Mouse (Mus musculus): ENCODE measurements at regions not wholly inside any gene's neighbourhood (a gene's known extent, or its start where the extent isn't known, plus 50 kb on each side); places are given as distances from the start of the nearest gene placed in this dataset.

- Histone ChIP-seq H3K4me3 (ENCODE audit: low read depth, low read length) (no peak overlapping the region), H3K9ac (ENCODE audit: low read depth, low read length) (no peak overlapping the region), H3K4me1 (ENCODE audit: control insufficient read depth, low read depth, low read length) (no peaks in the 10 kb centered on the region), H3K36me3 (ENCODE audit: control insufficient read depth, insufficient read depth) (no peaks in the 10 kb centered on the region), H3K27me3 (ENCODE audit: control insufficient read depth, insufficient read depth, low read depth, low read length) (no peaks in the 10 kb centered on the region), H3K9me3 (replicated peaks; ENCODE audit: control insufficient read depth, low read length) (no peaks in the 10 kb centered on the region), H3K4me2 (ENCODE audit: low read depth, low read length) (no peak overlapping the region), H3K27ac (ENCODE audit: low read length) (no peak overlapping the region)
- 56% methylated on average over 1 of the region's 1 CpGs for WGBS (ENCODE audit: insufficient replicate concordance)
- no peak for ATAC-seq (ENCODE audit: low read depth)
Measured at GRCm38 (mm10) chr16:46956990-46957389, 458.7 kb upstream of the Nectin3 start.

DNA sequence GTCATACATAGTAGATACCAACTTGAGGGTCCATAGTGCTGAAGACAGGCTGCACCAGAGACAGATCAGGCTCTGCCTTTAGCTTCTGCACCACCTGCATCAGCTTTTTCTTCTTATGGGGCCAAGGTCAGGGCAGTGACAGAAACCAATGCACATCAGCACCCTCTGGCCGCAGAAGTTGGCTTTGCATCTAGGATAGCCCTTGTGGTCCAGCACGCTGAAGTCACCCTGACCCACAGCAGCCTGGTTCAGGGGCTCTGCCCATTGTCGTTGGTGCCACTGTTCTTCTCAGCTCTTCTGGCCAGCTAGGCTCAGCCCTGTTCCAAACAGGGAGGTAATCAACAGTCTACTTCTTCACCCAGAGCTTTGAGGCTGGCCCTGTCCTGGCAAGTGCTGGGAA is 427.7 kb upstream of the Nectin3 start:
- H3K9ac ChIP-seq (ENCODE audit: low read depth, low read length) = no peak overlapping the region
- 45% methylated on average over 3 of the region's 3 CpGs for WGBS (ENCODE audit: insufficient replicate concordance)
- no peaks in the 10 kb centered on the region for H3K36me3 ChIP-seq (ENCODE audit: control insufficient read depth, insufficient read depth)
- no peak for ATAC-seq (ENCODE audit: low read depth)
- no peaks in the 10 kb centered on the region for H3K4me1 ChIP-seq (ENCODE audit: control insufficient read depth, low read depth, low read length)
- H3K27me3 ChIP-seq (ENCODE audit: control insufficient read depth, insufficient read depth, low read depth, low read length) = no peaks in the 10 kb centered on the region
- H3K27ac ChIP-seq (ENCODE audit: low read length) = no peak overlapping the region
- H3K4me3 ChIP-seq (ENCODE audit: low read depth, low read length) = no peak overlapping the region
- H3K9me3 ChIP-seq (replicated peaks; ENCODE audit: control insufficient read depth, low read length) = no peaks in the 10 kb centered on the region
- H3K4me2 ChIP-seq (ENCODE audit: low read depth, low read length) = no peak overlapping the region

GRCm38 (mm10) chr16:46894576-46895203 is 396.4 kb upstream of the Nectin3 start:
- Histone ChIP-seq H3K9me3 (replicated peaks; ENCODE audit: control insufficient read depth, low read length) (no peaks in the 10 kb centered on the region), H3K9ac (ENCODE audit: low read depth, low read length) (no peak overlapping the region), H3K4me2 (ENCODE audit: low read depth, low read length) (no peak overlapping the region), H3K27me3 (ENCODE audit: control insufficient read depth, insufficient read depth, low read depth, low read length) (no peaks in the 10 kb centered on the region), H3K36me3 (ENCODE audit: control insufficient read depth, insufficient read depth) (no peaks in the 10 kb centered on the region), H3K4me1 (ENCODE audit: control insufficient read depth, low read depth, low read length) (no peaks in the 10 kb centered on the region), H3K27ac (ENCODE audit: low read length) (no peak overlapping the region), H3K4me3 (ENCODE audit: low read depth, low read length) (no peak overlapping the region)
- ATAC-seq (ENCODE audit: low read depth) = no peak
- WGBS (ENCODE audit: insufficient replicate concordance) = 58% methylated on average over 2 of the region's 2 CpGs

GRCm38 (mm10) chr16:46878739-46879138 is 380.4 kb upstream of the Nectin3 start:
- H3K27ac ChIP-seq (ENCODE audit: low read length) = no peak overlapping the region
- no peak for ATAC-seq (ENCODE audit: low read depth)
- no peaks in the 10 kb centered on the region for H3K27me3 ChIP-seq (ENCODE audit: control insufficient read depth, insufficient read depth, low read depth, low read length)
- H3K4me2 ChIP-seq (ENCODE audit: low read depth, low read length) = no peak overlapping the region
- 76% methylated on average over 2 of the region's 2 CpGs for WGBS (ENCODE audit: insufficient replicate concordance)
- no peaks in the 10 kb centered on the region for H3K9me3 ChIP-seq (replicated peaks; ENCODE audit: control insufficient read depth, low read length)
- no peak overlapping the region for H3K9ac ChIP-seq (ENCODE audit: low read depth, low read length)
- no peak overlapping the region for H3K4me3 ChIP-seq (ENCODE audit: low read depth, low read length)
- no peaks in the 10 kb centered on the region for H3K4me1 ChIP-seq (ENCODE audit: control insufficient read depth, low read depth, low read length)
- no peaks in the 10 kb centered on the region for H3K36me3 ChIP-seq (ENCODE audit: control insufficient read depth, insufficient read depth)

- WGBS (ENCODE audit: insufficient replicate concordance) = 68% methylated on average over 2 of the region's 2 CpGs
- no peak for ATAC-seq (ENCODE audit: low read depth)
- H3K27ac ChIP-seq (ENCODE audit: low read length) = no peak overlapping the region
Measured at GRCm38 (mm10) chr16:46863959-46864358, 365.6 kb upstream of the Nectin3 start.

GRCm38 (mm10) chr16:46849534-46849933 is 351.2 kb upstream of the Nectin3 start:
- Histone ChIP-seq H3K4me3 (ENCODE audit: low read depth, low read length) (no peak overlapping the region), H3K27ac (ENCODE audit: low read length) (no peak overlapping the region), H3K27me3 (ENCODE audit: control insufficient read depth, insufficient read depth, low read depth, low read length) (no peaks in the 10 kb centered on the region), H3K9me3 (replicated peaks; ENCODE audit: control insufficient read depth, low read length) (no peaks in the 10 kb centered on the region), H3K4me2 (ENCODE audit: low read depth, low read length) (no peak overlapping the region), H3K36me3 (ENCODE audit: control insufficient read depth, insufficient read depth) (no peaks in the 10 kb centered on the region), H3K9ac (ENCODE audit: low read depth, low read length) (no peak overlapping the region), H3K4me1 (ENCODE audit: control insufficient read depth, low read depth, low read length) (no peaks in the 10 kb centered on the region)
- ATAC-seq (ENCODE audit: low read depth) = peak; percentile 67
- WGBS (ENCODE audit: insufficient replicate concordance) = 49% methylated on average over 4 of the region's 4 CpGs

More at GRCm38 (mm10) chr16:46863959-46864358, 365.6 kb upstream of the Nectin3 start:
- no peak overlapping the region for H3K4me3 ChIP-seq (ENCODE audit: low read depth, low read length)
- no peak overlapping the region for H3K4me2 ChIP-seq (ENCODE audit: low read depth, low read length)
- H3K9me3 ChIP-seq (replicated peaks; ENCODE audit: control insufficient read depth, low read length) = no peaks in the 10 kb centered on the region
- no peaks in the 10 kb centered on the region for H3K36me3 ChIP-seq (ENCODE audit: control insufficient read depth, insufficient read depth)
- no peaks in the 10 kb centered on the region for H3K27me3 ChIP-seq (ENCODE audit: control insufficient read depth, insufficient read depth, low read depth, low read length)
- no peak overlapping the region for H3K9ac ChIP-seq (ENCODE audit: low read depth, low read length)
- H3K4me1 ChIP-seq (ENCODE audit: control insufficient read depth, low read depth, low read length) = no peaks in the 10 kb centered on the region

DNA sequence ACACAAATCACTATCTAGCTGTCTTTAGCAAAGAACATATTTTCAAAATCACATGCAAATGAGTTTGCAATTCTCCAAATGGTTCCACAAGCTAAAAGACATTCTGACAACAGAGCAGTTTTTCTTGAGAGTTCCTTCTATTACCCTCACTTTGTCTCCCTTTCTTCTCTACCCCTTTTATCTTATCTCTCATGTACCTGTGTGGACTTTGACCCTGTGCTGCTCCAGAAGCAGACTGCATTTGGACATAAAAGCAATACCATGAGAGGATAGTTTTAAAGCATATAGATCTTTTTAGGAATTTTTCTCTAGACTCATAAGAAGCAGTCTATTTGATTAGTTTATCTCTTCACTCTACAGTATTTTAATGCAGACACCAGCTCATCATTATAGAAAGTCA is 350.4 kb upstream of the Nectin3 start:
- Histone ChIP-seq H3K27me3 (ENCODE audit: control insufficient read depth, insufficient read depth, low read depth, low read length) (no peaks in the 10 kb centered on the region), H3K4me1 (ENCODE audit: control insufficient read depth, low read depth, low read length) (no peaks in the 10 kb centered on the region), H3K4me2 (ENCODE audit: low read depth, low read length) (no peak overlapping the region), H3K9me3 (replicated peaks; ENCODE audit: control insufficient read depth, low read length) (no peaks in the 10 kb centered on the region), H3K36me3 (ENCODE audit: control insufficient read depth, insufficient read depth) (no peaks in the 10 kb centered on the region), H3K9ac (ENCODE audit: low read depth, low read length) (no peak overlapping the region), H3K4me3 (ENCODE audit: low read depth, low read length) (no peak overlapping the region), H3K27ac (ENCODE audit: low read length) (no peak overlapping the region)
- ATAC-seq (ENCODE audit: low read depth) = no peak

DNA sequence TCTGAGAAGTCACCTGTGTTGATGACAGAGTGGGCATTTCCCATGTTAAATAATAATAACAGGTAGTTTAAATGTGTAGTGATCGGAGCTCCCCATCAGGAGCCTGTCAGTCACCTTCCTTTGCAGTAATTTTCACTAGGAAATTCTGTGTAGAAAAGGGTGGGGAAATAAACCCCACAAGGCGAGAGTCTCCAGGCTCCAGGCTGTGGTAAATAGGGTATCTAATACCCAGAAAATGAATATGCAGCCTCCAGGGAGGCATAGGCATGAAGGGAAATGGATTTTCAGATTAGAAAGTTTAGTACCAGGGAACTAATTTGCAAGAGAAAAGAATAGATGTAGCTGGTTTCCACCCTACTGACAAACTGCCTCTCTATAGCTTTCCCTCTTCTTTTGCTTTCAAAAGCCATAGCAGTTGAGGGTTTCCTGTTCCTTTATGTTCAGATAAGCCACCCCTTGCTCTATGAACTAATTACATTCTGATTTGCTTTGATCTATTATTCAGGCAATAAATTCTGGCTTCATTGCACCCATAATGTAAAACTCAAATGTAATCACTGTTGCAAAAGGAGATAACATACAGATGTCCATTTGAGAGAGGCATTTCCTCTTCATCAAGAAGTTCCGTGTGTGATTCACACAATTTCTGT is 349.5 kb upstream of the Nectin3 start:
- no peak for ATAC-seq (ENCODE audit: low read depth)
- Histone ChIP-seq H3K27me3 (ENCODE audit: control insufficient read depth, insufficient read depth, low read depth, low read length) (no peaks in the 10 kb centered on the region), H3K4me1 (ENCODE audit: control insufficient read depth, low read depth, low read length) (no peaks in the 10 kb centered on the region), H3K27ac (ENCODE audit: low read length) (no peak overlapping the region), H3K4me3 (ENCODE audit: low read depth, low read length) (no peak overlapping the region), H3K9me3 (replicated peaks; ENCODE audit: control insufficient read depth, low read length) (no peaks in the 10 kb centered on the region), H3K36me3 (ENCODE audit: control insufficient read depth, insufficient read depth) (no peaks in the 10 kb centered on the region), H3K4me2 (ENCODE audit: low read depth, low read length) (no peak overlapping the region), H3K9ac (ENCODE audit: low read depth, low read length) (no peak overlapping the region)
- WGBS (ENCODE audit: insufficient replicate concordance) = 48% methylated on average over 3 of the region's 3 CpGs

GRCm38 (mm10) chr16:46841179-46841578 is 342.9 kb upstream of the Nectin3 start:
- H3K9me3 ChIP-seq (replicated peaks; ENCODE audit: control insufficient read depth, low read length) = no peaks in the 10 kb centered on the region
- no peak overlapping the region for H3K27ac ChIP-seq (ENCODE audit: low read length)
- 62% methylated on average over 2 of the region's 2 CpGs for WGBS (ENCODE audit: insufficient replicate concordance)
- H3K4me3 ChIP-seq (ENCODE audit: low read depth, low read length) = no peak overlapping the region
- H3K4me2 ChIP-seq (ENCODE audit: low read depth, low read length) = no peak overlapping the region
- H3K27me3 ChIP-seq (ENCODE audit: control insufficient read depth, insufficient read depth, low read depth, low read length) = no peaks in the 10 kb centered on the region
- H3K4me1 ChIP-seq (ENCODE audit: control insufficient read depth, low read depth, low read length) = no peaks in the 10 kb centered on the region
- no peak for ATAC-seq (ENCODE audit: low read depth)
- H3K36me3 ChIP-seq (ENCODE audit: control insufficient read depth, insufficient read depth) = no peaks in the 10 kb centered on the region
- no peak overlapping the region for H3K9ac ChIP-seq (ENCODE audit: low read depth, low read length)
